Comparison of ENCODE assay signal across 25 mouse cellular contexts in the genomic region with DNA sequence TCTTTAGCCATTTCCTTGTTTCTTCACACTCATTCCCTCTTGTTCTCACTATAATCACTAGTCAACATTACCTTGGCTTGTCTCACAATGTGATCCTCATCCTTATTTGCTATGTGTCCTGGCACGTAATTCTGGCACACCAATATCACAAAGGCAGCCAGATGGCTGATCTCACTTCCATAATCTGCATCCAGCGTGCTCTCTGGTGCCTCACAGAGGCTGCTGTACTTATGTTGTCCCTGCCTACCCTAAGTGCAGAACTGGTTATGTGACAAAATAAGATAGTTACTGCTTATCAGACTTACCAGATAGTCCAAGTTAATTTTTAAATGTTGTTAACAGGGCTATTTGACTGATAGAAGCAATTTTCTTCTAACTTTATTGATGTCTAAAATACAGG.
DNase-seq lines count a peak whose midpoint lies in the region; ATAC-seq lines count a peak whose summit lies in the region.
"Had no signal": no experiment of that assay in that cellular context is flagged by ENCODE, and none has a peak within 500 bp of the region (broad histone marks: within the 10 kb centered on the region; RNA-seq: fewer than 3 reads in every experiment).

No protein-coding gene starts in this region.

- H3K4me1 ChIP-seq in forebrain, embryonic 14.5 days (ENCODE audit: control insufficient read depth, insufficient read depth, low read length): no peaks in the 10 kb centered on the region
- no peaks in the 10 kb centered on the region for H3K4me1 ChIP-seq in forebrain, embryonic 12.5 days
- H3K4me1 ChIP-seq: embryonic facial prominence, embryonic 12.5 days; hindbrain, embryonic 10.5 days; limb, embryonic 15.5 days; midbrain, embryonic 12.5 days had no signal

- H3K27ac ChIP-seq in forebrain, embryonic 14.5 days (ENCODE audit: low read depth, low read length): no peak overlapping the region
- no peak overlapping the region for H3K27ac ChIP-seq in forebrain, embryonic 12.5 days
- H3K27ac ChIP-seq: embryonic facial prominence, embryonic 12.5 days; hindbrain, embryonic 10.5 days; kidney, postnatal 0 days; limb, embryonic 15.5 days; liver, embryonic 14.5 days; midbrain, embryonic 12.5 days had no signal

- no peak overlapping the region for H3K4me2 ChIP-seq in forebrain, embryonic 14.5 days (ENCODE audit: low read length)
- no peak overlapping the region for H3K4me2 ChIP-seq in forebrain, embryonic 12.5 days
- H3K4me2 ChIP-seq: embryonic facial prominence, embryonic 12.5 days; heart, embryonic 11.5 days; limb, embryonic 15.5 days; lung, embryonic 14.5 days; midbrain, embryonic 12.5 days had no signal

- no peak overlapping the region for H3K9ac ChIP-seq in forebrain, embryonic 14.5 days (ENCODE audit: low read length)
- no peak overlapping the region for H3K9ac ChIP-seq in forebrain, embryonic 12.5 days
- H3K9ac ChIP-seq: embryonic facial prominence, embryonic 12.5 days; limb, embryonic 15.5 days; liver, embryonic 14.5 days; lung, embryonic 14.5 days; midbrain, embryonic 12.5 days had no signal

- 61% methylated on average over 2 of the region's 2 CpGs for WGBS in forebrain, embryonic 14.5 days
- WGBS in forebrain, embryonic 12.5 days: 83% methylated on average over 2 of the region's 2 CpGs

- ATAC-seq in forebrain, embryonic 14.5 days: peak; percentile 72; the same call in 1 of the 2 replicates
- no peak for ATAC-seq in forebrain, embryonic 12.5 days (ENCODE audit: low FRiP score)

- no peaks in the 10 kb centered on the region for H3K9me3 ChIP-seq in forebrain, embryonic 14.5 days (replicated peaks; ENCODE audit: control insufficient read depth, low read length)
- H3K9me3 ChIP-seq in forebrain, embryonic 12.5 days: no peaks in the 10 kb centered on the region
- H3K9me3 ChIP-seq: embryonic facial prominence, embryonic 12.5 days; G1E; hindbrain, embryonic 10.5 days; limb, embryonic 15.5 days; midbrain, embryonic 12.5 days had no signal

- H3K27me3 ChIP-seq in forebrain, embryonic 14.5 days (replicated peaks; ENCODE audit: control insufficient read depth, insufficient read depth, low read length): no peaks in the 10 kb centered on the region
- H3K27me3 ChIP-seq in forebrain, embryonic 12.5 days: no peaks in the 10 kb centered on the region
- H3K27me3 ChIP-seq: CH12.LX; embryonic facial prominence, embryonic 12.5 days; limb, embryonic 15.5 days; midbrain, embryonic 12.5 days had no signal

- peak; percentile 67 for DNase-seq in forebrain, embryonic 14.5 days (ENCODE audit: low spot score)
- DNase-seq in left cerebral cortex, postnatal 14 days (ENCODE audit: low spot score in 2 of 2): peak; percentile 1 to 3
- no peak for DNase-seq in left cerebral cortex, postnatal 36 days (ENCODE audit: low spot score in 2 of 2)
- peak; percentile 26 for DNase-seq in brain, embryonic 18.5 days (ENCODE audit: low read depth, low spot score)
- DNase-seq in heart, postnatal 36 days: no peak
- DNase-seq in Muller cell, postnatal 12 days (ENCODE audit: inconsistent ontology term): no peak
- DNase-seq: adrenal gland, adult 8-10 months; B cell, adult 2 months; cerebellum, adult 9-11 months; heart, adult 11 months; kidney, adult 2 months; layer of hippocampus, postnatal 36 days; lung, embryonic 14.5 days; right cerebral cortex, postnatal 14 days; spleen, adult 18-20 months had no signal

- H3K36me3 ChIP-seq in forebrain, embryonic 14.5 days (ENCODE audit: control insufficient read depth, insufficient read depth, low read length): no peaks in the 10 kb centered on the region
- no peaks in the 10 kb centered on the region for H3K36me3 ChIP-seq in forebrain, embryonic 12.5 days (replicated peaks)
- H3K36me3 ChIP-seq: embryonic facial prominence, embryonic 12.5 days; G1E; hindbrain, embryonic 10.5 days; limb, embryonic 15.5 days; midbrain, embryonic 12.5 days had no signal

- intact Hi-C loops in left cerebral cortex, postnatal 14 days (cut with DNase I): no loop called here
- intact Hi-C loops in left cerebral cortex, postnatal 36 days (cut with DNase I): no loop called here
- intact Hi-C loops in heart, postnatal 36 days (cut with DNase I): no loop called here

- no peak overlapping the region for H3K4me3 ChIP-seq in forebrain, embryonic 14.5 days (ENCODE audit: low read depth, low read length)
- H3K4me3 ChIP-seq in forebrain, embryonic 12.5 days (replicated peaks): no peak overlapping the region
- H3K4me3 ChIP-seq: embryonic facial prominence, embryonic 12.5 days; hindbrain, embryonic 10.5 days; limb, embryonic 15.5 days; midbrain, embryonic 12.5 days had no signal

Comparison
In these comparisons a context has a peak if more than half of its experiments do, and no peak if none do; other contexts are left out.
1. DNase-seq: peak in forebrain, embryonic 14.5 days (single experiment), left cerebral cortex, postnatal 14 days (2 of 2) and brain, embryonic 18.5 days (single experiment); none in left cerebral cortex, postnatal 36 days (0 of 2), heart, postnatal 36 days (0 of 2) and Muller cell, postnatal 12 days (single experiment).